8 mouse cellular contexts compared by ENCODE assay signal in genomic region chr1:166001904-166002489, GRCm38 (mm10). TPM values are rescaled to one million over a fixed set of nuclear protein-coding genes. Genes with fewer than 3 reads are reported as not detected.
DNase-seq lines count a peak whose midpoint lies in the region; ATAC-seq and TF ChIP-seq lines count a peak whose summit lies in the region.

No protein-coding gene starts in this region.

- peak; percentile 12 for ATAC-seq in cerebellum, adult (ENCODE audit: insufficient number of reproducible peaks, low FRiP score, low TSS enrichment)
- ATAC-seq in forebrain, postnatal 0 days: peak; percentile 40
- ATAC-seq in limb, embryonic 12.5 days (ENCODE audit: insufficient number of reproducible peaks, insufficient read depth, low FRiP score, low TSS enrichment, low read depth): peak; percentile 58
- peak; percentile 36 for ATAC-seq in midbrain, embryonic 12.5 days (ENCODE audit: low FRiP score, low read depth)

- H3K4me1 ChIP-seq in forebrain, postnatal 0 days (ENCODE audit: insufficient read depth): peaks cover 8% of the 10 kb centered on the region; the same call in 1 of the 2 replicates
- H3K4me1 ChIP-seq in limb, embryonic 12.5 days (replicated peaks): peaks cover 23% of the 10 kb centered on the region
- H3K4me1 ChIP-seq in midbrain, embryonic 12.5 days: peaks cover 25% of the 10 kb centered on the region

- H3K27me3 ChIP-seq in forebrain, postnatal 0 days (ENCODE audit: insufficient read depth, low read length): no peaks in the 10 kb centered on the region
- H3K27me3 ChIP-seq in limb, embryonic 12.5 days: no peaks in the 10 kb centered on the region
- H3K27me3 ChIP-seq in midbrain, embryonic 12.5 days: no peaks in the 10 kb centered on the region

- H3K9ac ChIP-seq in forebrain, postnatal 0 days: peak overlapping the region; percentile 94
- H3K9ac ChIP-seq in limb, embryonic 12.5 days (replicated peaks): peak overlapping the region; percentile 98
- peak overlapping the region; percentile 97 for H3K9ac ChIP-seq in midbrain, embryonic 12.5 days (replicated peaks)

- H3K36me3 ChIP-seq in forebrain, postnatal 0 days (ENCODE audit: insufficient read depth): no peaks in the 10 kb centered on the region
- no peaks in the 10 kb centered on the region for H3K36me3 ChIP-seq in limb, embryonic 12.5 days
- no peaks in the 10 kb centered on the region for H3K36me3 ChIP-seq in midbrain, embryonic 12.5 days

- TF ChIP-seq CTCF in forebrain, postnatal 0 days (IDR thresholded peaks at IDR 0.05; ENCODE audit: low read depth): no peak

- peak overlapping the region; percentile 97 for H3K4me3 ChIP-seq in forebrain, postnatal 0 days (ENCODE audit: low read depth, low read length)
- H3K4me3 ChIP-seq in limb, embryonic 12.5 days (replicated peaks): peak overlapping the region; percentile 99
- peak overlapping the region; percentile 99 for H3K4me3 ChIP-seq in midbrain, embryonic 12.5 days

- H3K27ac ChIP-seq in forebrain, postnatal 0 days (ENCODE audit: low read depth, low read length): peak overlapping the region; percentile 96
- H3K27ac ChIP-seq in limb, embryonic 12.5 days: peak overlapping the region; percentile 93
- H3K27ac ChIP-seq in midbrain, embryonic 12.5 days (replicated peaks): peak overlapping the region; percentile 96

- 2% methylated on average over 57 of the region's 70 CpGs for WGBS in forebrain, postnatal 0 days
- under 1% methylated on average over 43 of the region's 70 CpGs for WGBS in limb, embryonic 12.5 days
- 2% methylated on average over 22 of the region's 70 CpGs for WGBS in midbrain, embryonic 12.5 days

- no peaks in the 10 kb centered on the region for H3K9me3 ChIP-seq in forebrain, postnatal 0 days (ENCODE audit: low read length)
- no peaks in the 10 kb centered on the region for H3K9me3 ChIP-seq in limb, embryonic 12.5 days
- H3K9me3 ChIP-seq in midbrain, embryonic 12.5 days: no peaks in the 10 kb centered on the region

- peak overlapping the region; percentile 83 for H3K4me2 ChIP-seq in forebrain, postnatal 0 days (ENCODE audit: low read depth)
- H3K4me2 ChIP-seq in limb, embryonic 12.5 days: peak overlapping the region; percentile 92
- peak overlapping the region; percentile 89 for H3K4me2 ChIP-seq in midbrain, embryonic 12.5 days (replicated peaks)

- no peak for DNase-seq in cerebellum, adult 9-10 months
- DNase-seq in retina, postnatal 7 days (ENCODE audit: low read depth, low spot score): peak; percentile 20
- DNase-seq in retina, postnatal 1 day: no peak
- DNase-seq in forebrain, postnatal 0 days: no peak
- DNase-seq in Muller cell, postnatal 12 days (ENCODE audit: inconsistent ontology term): no peak

RNA-seq across cellular contexts. Expression of gene Pou2f1, which starts 0.5 kb away (rescaled TPM):
- 14.3 and 22.2 TPM in 2 replicates for total RNA-seq in forebrain, postnatal 0 days (2014; rRNA removed)
- polyA plus RNA-seq in forebrain, postnatal 0 days (2015; fragmentation: Nextera tagmentation; extraction: Ambion mirVana): 11.1 and 16.7 TPM in 2 replicates
- polyA plus RNA-seq in limb, embryonic 12.5 days (2016; fragmentation: Nextera tagmentation; extraction: Ambion mirVana): 17.0 and 18.5 TPM in 2 replicates
- polyA plus RNA-seq in midbrain, embryonic 12.5 days (2016; fragmentation: Nextera tagmentation; extraction: Ambion mirVana): 23.9 and 27.6 TPM in 2 replicates
